Mouse (Mus musculus) ES-Bruce4 (cell line): ENCODE results near the gene Zfp14.

Experiments
- CTCF ChIP-seq: IDR thresholded peaks from one replicate; pipeline ENCODE4 v1.8.1; 2011; ENCODE audit warnings: low read depth, low read length
- EP300 ChIP-seq: IDR thresholded peaks from 2 replicates; pipeline ENCODE4 v1.6.1; 2011; ENCODE audit warnings: low read depth, low read length; ENCODE audit not compliant: insufficient read depth

DNA sequence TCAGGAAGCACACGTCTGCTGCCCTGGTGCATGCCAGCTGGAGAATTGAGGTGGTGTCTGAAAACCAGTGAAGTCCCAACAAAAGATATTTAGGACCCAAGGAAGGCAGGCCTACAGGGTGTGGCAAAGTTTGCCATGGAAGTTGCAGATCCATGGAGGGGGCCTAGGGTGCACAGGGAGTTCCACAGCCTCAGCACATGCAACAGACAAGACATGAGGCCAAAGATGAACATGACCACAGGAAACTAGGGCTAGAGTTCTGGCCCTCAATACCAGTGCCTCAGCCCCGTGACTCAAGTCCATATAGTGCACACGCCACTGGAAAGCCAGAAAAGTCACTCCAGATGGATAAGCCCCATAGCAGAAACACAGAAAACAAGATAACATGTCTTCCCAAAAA, 22.6 kb downstream of the Zfp14 start:
- no peak for TF ChIP-seq EP300
- no peak for TF ChIP-seq CTCF
